Mouse (Mus musculus) myocyte (in vitro differentiated cells): Measurements from ENCODE around the gene Cenpu.

ENCODE experiments used
- POLR2A ChIP-seq: IDR thresholded peaks from one replicate; pipeline ENCODE4 v1.6.1; 2011; ENCODE audit warnings: low read depth, mild to moderate bottlenecking, control low read depth, moderate library complexity; ENCODE audit not compliant: insufficient read length
- USF1 ChIP-seq: IDR thresholded peaks from one replicate; pipeline ENCODE4 v1.6.1; 2011; ENCODE audit warnings: low read depth, mild to moderate bottlenecking, control low read depth, moderate library complexity

DNA sequence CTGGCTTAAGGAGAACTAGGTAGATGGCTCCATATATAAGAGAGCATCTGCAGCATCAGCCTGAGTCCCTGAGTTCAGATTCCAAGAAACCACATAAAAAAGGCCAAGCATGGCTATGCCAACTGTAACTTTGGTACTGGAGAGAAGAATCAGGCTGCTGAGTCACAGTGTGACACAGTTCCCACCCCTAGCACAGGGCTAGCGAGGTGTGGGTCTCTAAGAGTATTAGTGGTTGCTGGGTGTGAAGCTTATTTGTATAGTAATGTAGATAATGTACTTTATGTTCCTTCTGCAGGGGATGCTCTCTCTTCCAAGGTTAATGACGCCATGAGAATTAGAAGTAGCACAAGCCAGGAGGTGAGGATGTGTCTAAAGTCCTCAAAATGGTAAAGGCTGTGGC lies 44.7 kb downstream of the Cenpu start:
- no peak for TF ChIP-seq POLR2A
- TF ChIP-seq USF1 = no peak
